In the genomic region with DNA sequence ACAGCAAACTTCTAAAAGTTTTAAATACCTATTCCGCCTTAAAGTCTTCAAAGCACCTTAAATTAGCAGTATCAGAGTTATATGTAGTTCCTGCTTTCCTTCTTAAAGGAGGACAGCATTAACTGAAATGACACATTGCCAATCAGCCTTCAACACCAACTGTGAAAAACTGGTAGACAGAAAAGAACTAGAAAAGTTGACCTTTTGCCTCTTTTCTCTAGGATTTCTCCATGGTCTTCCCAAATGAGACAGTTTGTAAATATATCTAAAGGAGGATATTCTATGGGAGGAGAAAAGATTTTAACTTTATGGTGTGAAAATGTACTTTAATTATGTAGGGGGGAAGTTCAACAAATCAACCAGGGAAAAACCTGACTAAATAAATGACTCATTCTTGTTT, we compare ENCODE assay signal across 14 mouse cellular contexts. TPM values are rescaled to one million over a fixed set of nuclear protein-coding genes. Genes with fewer than 3 reads are reported as not detected.
DNase-seq lines count a peak whose midpoint lies in the region; ATAC-seq and TF ChIP-seq lines count a peak whose summit lies in the region.
"Had no signal": no experiment of that assay in that cellular context is flagged by ENCODE, and none has a peak within 500 bp of the region (broad histone marks: within the 10 kb centered on the region; RNA-seq: fewer than 3 reads in every experiment).

No protein-coding gene starts in this region.

- H3K4me3 ChIP-seq in heart, embryonic 11.5 days (ENCODE audit: low read depth, low read length) = no peak overlapping the region
- peak overlapping the region; percentile 70 for H3K4me3 ChIP-seq in layer of hippocampus, adult 2 months
- no peak overlapping the region for H3K4me3 ChIP-seq in hindbrain, postnatal 0 days (ENCODE audit: low read length)

- H3K9ac ChIP-seq in heart, embryonic 11.5 days (ENCODE audit: low read depth, low read length) = no peak overlapping the region
- H3K9ac ChIP-seq in hindbrain, postnatal 0 days (replicated peaks; ENCODE audit: low read length) = no peak overlapping the region

- H3K9me3 ChIP-seq in heart, embryonic 11.5 days (replicated peaks; ENCODE audit: control insufficient read depth, low read length) = no peaks in the 10 kb centered on the region
- H3K9me3 ChIP-seq in hindbrain, postnatal 0 days (ENCODE audit: low read length) = no peaks in the 10 kb centered on the region
- H3K9me3 ChIP-seq: liver, embryonic 15.5 days had no signal

- H3K27me3 ChIP-seq in heart, embryonic 11.5 days (ENCODE audit: control insufficient read depth, insufficient read depth, low read length) = no peaks in the 10 kb centered on the region
- no peaks in the 10 kb centered on the region for H3K27me3 ChIP-seq in hindbrain, postnatal 0 days (ENCODE audit: insufficient read depth, low read length)
- H3K27me3 ChIP-seq: liver, embryonic 15.5 days; Patski had no signal

- H3K4me1 ChIP-seq in heart, embryonic 11.5 days (ENCODE audit: control insufficient read depth, insufficient read depth, low read length) = peaks cover 19% of the 10 kb centered on the region
- 0 out of 2 replicates have a peak, but pooled peaks cover 6% of the 10 kb centered on the region for H3K4me1 ChIP-seq in hindbrain, postnatal 0 days (ENCODE audit: insufficient read depth, low read length)

- no peak for DNase-seq in heart, postnatal 36 days
- DNase-seq in layer of hippocampus, adult 2 months (ENCODE audit: low spot score in 2 of 2) = no peak
- DNase-seq in layer of hippocampus, adult 18-20 months (ENCODE audit: low spot score in 2 of 2) = no peak
- peak; percentile 68 for DNase-seq in adipocyte (ENCODE audit: low spot score)
- DNase-seq in hindbrain, postnatal 0 days (ENCODE audit: low spot score) = no peak
- no peak for DNase-seq in retina, embryonic 14.5 days (ENCODE audit: low spot score)
- DNase-seq: cerebellum, postnatal 14 days; kidney, adult 9 months; lung, postnatal 4 days had no signal

- no peak for ATAC-seq in heart, embryonic 11.5 days (replicated peaks; ENCODE audit: insufficient number of reproducible peaks, low FRiP score, low TSS enrichment)
- no peak for ATAC-seq in hindbrain, postnatal 0 days
- no peak for ATAC-seq in megakaryocyte progenitor cell, adult 5-6 weeks (replicated peaks; ENCODE audit: poor library complexity)
- ATAC-seq: CD4-positive, CD25-positive, alpha-beta regulatory T cell, adult 4 months; Patski had no signal

- H3K27ac ChIP-seq in heart, embryonic 11.5 days (ENCODE audit: low read depth, low read length) = no peak overlapping the region
- H3K27ac ChIP-seq in layer of hippocampus, adult 2 months = 0 out of 2 replicates have a peak overlapping the region, but pooled peaks have one; percentile 100
- H3K27ac ChIP-seq in hindbrain, postnatal 0 days = no peak overlapping the region
- H3K27ac ChIP-seq: liver, embryonic 15.5 days had no signal

- peak overlapping the region; percentile 37 for H3K4me2 ChIP-seq in heart, embryonic 11.5 days
- H3K4me2 ChIP-seq in hindbrain, postnatal 0 days (ENCODE audit: low read depth, low read length) = peak overlapping the region; percentile 83

- TF ChIP-seq CTCF in layer of hippocampus, adult 2 months (conservative IDR thresholded peaks at IDR 0.05) = no peak
- no peak for TF ChIP-seq CTCF in hindbrain, postnatal 0 days (IDR thresholded peaks at IDR 0.05; ENCODE audit: low read depth)

- intact Hi-C loops in heart, postnatal 36 days (cut with DNase I) = loop anchor here (5.0 to 10.0 kb wide), 2 partner anchors 205 to 328 kb away; a partner anchor contains a TSS

- H3K36me3 ChIP-seq in heart, embryonic 11.5 days (ENCODE audit: control insufficient read depth, insufficient read depth, low read length) = no peaks in the 10 kb centered on the region
- no peaks in the 10 kb centered on the region for H3K36me3 ChIP-seq in hindbrain, postnatal 0 days (ENCODE audit: insufficient read depth, low read length)
- H3K36me3 ChIP-seq: liver, embryonic 15.5 days had no signal

- WGBS in heart, embryonic 11.5 days (ENCODE audit: insufficient replicate concordance) = 94% methylated on average over 1 of the region's 1 CpGs
- 100% methylated on average over 1 of the region's 1 CpGs for WGBS in hindbrain, postnatal 0 days

RNA-seq across cellular contexts. Expression of a gene that starts 2.3 kb away (rescaled TPM):
- polyA plus RNA-seq in heart, embryonic 11.5 days (2014; fragmentation: Nextera tagmentation; extraction: Ambion mirVana) = 8.9 and 12.7 TPM in 2 replicates
- total RNA-seq in heart, postnatal 36 days (2021) = 100 to 1,000 TPM; 177 to 190 TPM
- total RNA-seq in layer of hippocampus, adult 2 months (2021) = 100 to 1,000 TPM; 101 to 105 TPM
- total RNA-seq in layer of hippocampus, adult 18-20 months (2021) = 10 to 100 TPM; 98.8 TPM
- total RNA-seq in hindbrain, postnatal 0 days (2014; rRNA removed) = 21.0 and 23.4 TPM in 2 replicates
- polyA plus RNA-seq in hindbrain, postnatal 0 days (2015; fragmentation: Nextera tagmentation; extraction: Ambion mirVana) = 7.4 and 7.8 TPM in 2 replicates
- total RNA-seq in megakaryocyte progenitor cell, adult 5-6 weeks (2015) = 70.8 and 72.5 TPM in 2 replicates
- 40.0 and 51.7 TPM in 2 replicates for total RNA-seq in megakaryocyte progenitor cell, adult 5-6 weeks (2017)
